Mouse (Mus musculus) heart, embryonic 10.5 days (tissue): Measurements from ENCODE around the gene Pla2g12b. TPM values are rescaled to one million over a fixed set of nuclear protein-coding genes. Genes with fewer than 3 reads are reported as not detected.

Experiments
- DNase-seq: peaks from one replicate; pipeline ENCODE4 v3.0.0-alpha.2; 2017; ENCODE audit warnings: low spot score
- H3K27ac ChIP-seq: fragments of 300-500 bp; sonication (generic); 2 replicates; pipeline ENCODE4 v1.5.1; 2016; ENCODE audit warnings: mild to moderate bottlenecking
- H3K27me3 ChIP-seq: fragments of 300-500 bp; sonication (generic); 2 replicates; pipeline ENCODE4 v1.6.1; 2016; ENCODE audit warnings: mild to moderate bottlenecking; ENCODE audit not compliant: poor library complexity, insufficient read depth, severe bottlenecking
- H3K36me3 ChIP-seq: fragments of 300-500 bp; sonication (generic); 2 replicates; pipeline ENCODE4 v1.6.1; 2016; ENCODE audit warnings: mild to moderate bottlenecking, moderate library complexity
- H3K4me1 ChIP-seq: fragments of 300-500 bp; sonication (generic); 2 replicates; pipeline ENCODE4 v1.6.1; 2016; ENCODE audit warnings: mild to moderate bottlenecking
- H3K4me3 ChIP-seq: fragments of 300-500 bp; sonication (generic); 2 replicates; pipeline ENCODE4 v1.5.1; 2016; ENCODE audit warnings: mild to moderate bottlenecking, moderate library complexity
- H3K9me3 ChIP-seq: fragments of 300-500 bp; sonication (generic); 2 replicates; pipeline ENCODE4 v1.6.1; 2016; ENCODE audit warnings: mild to moderate bottlenecking, moderate library complexity
- WGBS: fragments of 180-500 bp; shearing (Covaris S2); methylation state at CpG from one replicate; pipeline ENCODE4 v1.1.7; 2016; 5-methylcytosine and 5-hydroxymethylcytosine counted together
- polyA plus RNA-seq: library from polyadenylated mRNA; unstranded; fragments of >200 nt; fragmentation: Nextera tagmentation; extraction: Ambion mirVana; gene quantifications from 2 replicates; pipeline ENCODE4 v1.2.1, GENCODE M21; 2016

Pla2g12b gene
- polyA plus RNA-seq, result 1.6 and 9.4 TPM in 2 replicates

DNA sequence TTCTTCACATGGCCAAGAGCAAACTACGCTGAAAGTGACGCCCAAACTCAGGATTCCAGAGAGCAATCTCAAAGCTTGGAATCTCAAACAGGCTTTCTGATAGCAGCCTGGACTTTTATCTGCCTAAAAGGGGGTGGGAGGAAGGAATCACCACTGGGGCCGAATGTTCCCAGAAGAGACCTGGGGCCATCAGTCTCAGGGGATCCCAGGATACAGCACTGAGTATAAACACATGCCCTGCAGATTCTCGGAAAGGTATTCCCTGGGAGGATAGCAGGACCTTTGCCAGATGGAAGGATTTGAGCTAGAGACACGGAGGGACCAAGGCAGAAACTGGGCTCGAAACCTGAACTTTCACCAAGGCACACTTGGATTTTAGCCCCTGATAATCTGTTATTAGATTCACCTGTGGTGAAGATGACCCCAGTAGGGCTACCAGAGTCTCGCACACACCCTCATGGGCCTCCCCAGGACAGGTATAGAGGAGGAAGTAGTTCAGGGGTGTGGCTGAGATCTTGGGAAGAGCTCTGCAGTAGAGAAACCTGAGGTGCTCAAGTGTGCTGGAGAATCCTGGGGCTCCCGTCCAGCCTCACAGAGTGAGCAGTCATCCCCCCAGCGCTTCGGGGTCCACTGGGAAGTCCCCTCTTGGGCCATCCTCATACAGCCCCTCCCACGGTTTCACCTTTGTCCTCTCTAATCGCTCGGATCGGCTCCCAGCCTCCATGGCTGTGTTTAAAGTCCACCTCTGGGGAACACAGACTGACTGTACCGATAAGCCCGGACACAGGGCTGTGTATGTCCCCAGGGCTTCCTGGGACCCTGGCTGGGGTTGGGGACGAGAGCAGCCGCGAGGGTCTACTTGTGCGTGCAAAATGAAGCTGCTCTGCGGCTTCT is at the start of gene Pla2g12b:
Gene Pla2g12b, plus strand, starts transcription at position 762 of the 894 bp plus-strand sequence.
- H3K36me3 ChIP-seq, result no peaks in the 10 kb centered on the region
- peak within 1 kb of the TSS; percentile 40 for H3K4me3 ChIP-seq
- peaks cover 2% of the 10 kb centered on the region; the same call in 1 of the 2 replicates for H3K9me3 ChIP-seq
- H3K4me1 ChIP-seq, result peaks cover 21% of the 10 kb centered on the region
- no peak for DNase-seq
- no peaks in the 10 kb centered on the region for H3K27me3 ChIP-seq
- WGBS, result 40% methylated on average over 21 of the region's 21 CpGs
- peak within 1 kb of the TSS; percentile 85 for H3K27ac ChIP-seq

GRCm38 (mm10) chr10:59354120-59354519 is 49.3 kb upstream of the Pla2g12b start:
- no peak for DNase-seq
- no peaks in the 10 kb centered on the region for H3K27me3 ChIP-seq
- WGBS, result 94% methylated on average over 12 of the region's 12 CpGs
- H3K36me3 ChIP-seq, result peaks cover 66% of the 10 kb centered on the region
- no peak overlapping the region for H3K4me3 ChIP-seq
- no peaks in the 10 kb centered on the region for H3K9me3 ChIP-seq
- H3K27ac ChIP-seq, result no peak overlapping the region
- H3K4me1 ChIP-seq, result no peaks in the 10 kb centered on the region

- Histone ChIP-seq H3K4me1 (no peaks in the 10 kb centered on the region), H3K36me3 (peaks cover 70% of the 10 kb centered on the region), H3K4me3 (no peak overlapping the region), H3K9me3 (no peaks in the 10 kb centered on the region), H3K27me3 (no peaks in the 10 kb centered on the region), H3K27ac (no peak overlapping the region)
- 90% methylated on average over 8 of the region's 8 CpGs for WGBS
- no peak for DNase-seq
Observed at GRCm38 (mm10) chr10:59355020-59355419, 48.4 kb upstream of the Pla2g12b start.

GRCm38 (mm10) chr10:59358744-59359143 is 44.7 kb upstream of the Pla2g12b start:
- no peak for DNase-seq
- Histone ChIP-seq H3K27ac (no peak overlapping the region), H3K27me3 (no peaks in the 10 kb centered on the region), H3K4me1 (no peaks in the 10 kb centered on the region), H3K36me3 (peaks cover 72% of the 10 kb centered on the region), H3K9me3 (no peaks in the 10 kb centered on the region), H3K4me3 (no peak overlapping the region)
- 88% methylated on average over 4 of the region's 4 CpGs for WGBS

GRCm38 (mm10) chr10:59363208-59363607 is 40.3 kb upstream of the Pla2g12b start:
- DNase-seq, result no peak
- Histone ChIP-seq H3K36me3 (peaks cover 91% of the 10 kb centered on the region), H3K4me1 (0 out of 2 replicates have a peak, but pooled peaks cover 3% of the 10 kb centered on the region), H3K4me3 (no peak overlapping the region), H3K27me3 (no peaks in the 10 kb centered on the region), H3K27ac (no peak overlapping the region), H3K9me3 (no peaks in the 10 kb centered on the region)
- 82% methylated on average over 2 of the region's 2 CpGs for WGBS

- 91% methylated on average over 3 of the region's 3 CpGs for WGBS
- Histone ChIP-seq H3K4me1 (0 out of 2 replicates have a peak, but pooled peaks cover 3% of the 10 kb centered on the region), H3K27me3 (no peaks in the 10 kb centered on the region), H3K4me3 (no peak overlapping the region), H3K27ac (no peak overlapping the region), H3K36me3 (peaks cover 97% of the 10 kb centered on the region), H3K9me3 (no peaks in the 10 kb centered on the region)
- no peak for DNase-seq
Observed at GRCm38 (mm10) chr10:59364551-59364950, 38.9 kb upstream of the Pla2g12b start.

- 0 out of 2 replicates have a peak, but pooled peaks cover 3% of the 10 kb centered on the region for H3K4me1 ChIP-seq
Observed at GRCm38 (mm10) chr10:59365804-59366589, 37.5 kb upstream of the Pla2g12b start.

GRCm38 (mm10) chr10:59366746-59367145 is 36.7 kb upstream of the Pla2g12b start:
- Histone ChIP-seq H3K9me3 (no peaks in the 10 kb centered on the region), H3K27me3 (no peaks in the 10 kb centered on the region), H3K36me3 (peaks cover 96% of the 10 kb centered on the region), H3K27ac (no peak overlapping the region), H3K4me1 (0 out of 2 replicates have a peak, but pooled peaks cover 3% of the 10 kb centered on the region), H3K4me3 (no peak overlapping the region)
- WGBS, result 94% methylated on average over 4 of the region's 4 CpGs
- no peak for DNase-seq

More at GRCm38 (mm10) chr10:59365804-59366589, 37.5 kb upstream of the Pla2g12b start:
- WGBS, result 86% methylated on average over 5 of the region's 5 CpGs
- Histone ChIP-seq H3K27me3 (no peaks in the 10 kb centered on the region), H3K4me3 (no peak overlapping the region), H3K9me3 (no peaks in the 10 kb centered on the region), H3K27ac (0 out of 2 replicates have a peak overlapping the region, but pooled peaks have one; percentile 16), H3K36me3 (peaks cover 98% of the 10 kb centered on the region)
- DNase-seq, result no peak

DNA sequence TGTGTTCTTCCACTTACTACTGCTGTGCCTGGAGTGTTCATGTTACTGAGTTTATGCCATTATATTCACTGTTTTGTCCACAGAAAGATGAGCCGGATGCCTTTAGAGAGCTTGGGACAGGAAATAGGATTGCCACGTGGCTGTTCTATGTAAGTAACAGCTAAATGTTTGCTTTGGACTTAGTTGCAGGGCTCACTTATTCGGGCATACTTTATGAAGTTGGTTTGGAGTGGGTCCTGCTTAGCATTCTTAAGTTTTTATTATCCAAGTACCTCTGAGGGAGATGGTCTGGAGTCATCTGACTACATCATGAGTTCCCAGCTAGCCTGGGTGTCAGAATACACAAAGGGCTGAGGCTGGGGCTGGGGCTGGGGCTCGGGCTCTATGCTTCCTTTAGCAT is 36.3 kb upstream of the Pla2g12b start:
- 88% methylated on average over 4 of the region's 4 CpGs for WGBS

GRCm38 (mm10) chr10:59368729-59369128 is 34.7 kb upstream of the Pla2g12b start:
- peaks cover 94% of the 10 kb centered on the region for H3K36me3 ChIP-seq
- no peak overlapping the region for H3K27ac ChIP-seq
- H3K4me3 ChIP-seq, result no peak overlapping the region
- WGBS, result 90% methylated on average over 8 of the region's 8 CpGs
- H3K27me3 ChIP-seq, result no peaks in the 10 kb centered on the region
- 0 out of 2 replicates have a peak, but pooled peaks cover 3% of the 10 kb centered on the region for H3K4me1 ChIP-seq
- no peak for DNase-seq
- no peaks in the 10 kb centered on the region for H3K9me3 ChIP-seq

More for the DNA sequence above, 36.3 kb upstream of the Pla2g12b start:
- H3K36me3 ChIP-seq, result peaks cover 95% of the 10 kb centered on the region
- no peaks in the 10 kb centered on the region for H3K9me3 ChIP-seq
- H3K27me3 ChIP-seq, result no peaks in the 10 kb centered on the region
- no peak overlapping the region for H3K4me3 ChIP-seq
- 0 out of 2 replicates have a peak, but pooled peaks cover 3% of the 10 kb centered on the region for H3K4me1 ChIP-seq
- DNase-seq, result no peak
- H3K27ac ChIP-seq, result no peak overlapping the region

GRCm38 (mm10) chr10:59369426-59369825 is 34.0 kb upstream of the Pla2g12b start:
- WGBS, result 86% methylated on average over 9 of the region's 9 CpGs
- Histone ChIP-seq H3K27ac (no peak overlapping the region), H3K9me3 (no peaks in the 10 kb centered on the region), H3K4me3 (no peak overlapping the region), H3K4me1 (0 out of 2 replicates have a peak, but pooled peaks cover 3% of the 10 kb centered on the region), H3K27me3 (no peaks in the 10 kb centered on the region), H3K36me3 (peaks cover 94% of the 10 kb centered on the region)
- no peak for DNase-seq

DNA sequence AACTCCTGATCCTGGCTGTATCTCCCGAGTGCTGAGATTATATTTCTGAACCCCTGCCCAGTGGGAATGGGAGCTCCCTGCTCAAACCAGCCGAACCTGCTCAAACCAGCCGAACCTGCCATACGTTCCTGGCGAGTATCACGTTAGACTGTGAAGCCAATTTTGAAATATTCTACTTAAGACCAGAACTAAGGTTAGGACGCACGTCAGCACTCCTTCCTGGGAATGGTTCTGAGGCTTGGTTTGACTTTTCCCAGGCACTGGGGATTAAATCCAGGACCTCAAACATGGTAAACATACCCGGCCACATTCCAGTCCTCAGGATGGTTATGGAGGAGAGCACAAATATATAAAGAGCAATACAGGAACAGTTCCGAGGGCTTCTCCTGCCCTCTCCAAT is 25.6 kb upstream of the Pla2g12b start:
- DNase-seq, result no peak
- H3K9me3 ChIP-seq, result no peaks in the 10 kb centered on the region
- WGBS, result 90% methylated on average over 10 of the region's 10 CpGs
- H3K27me3 ChIP-seq, result no peaks in the 10 kb centered on the region
- H3K4me1 ChIP-seq, result peaks cover 12% of the 10 kb centered on the region; the same call in 1 of the 2 replicates
- no peak overlapping the region for H3K4me3 ChIP-seq
- H3K27ac ChIP-seq, result no peak overlapping the region
- H3K36me3 ChIP-seq, result peaks cover 25% of the 10 kb centered on the region
